Mouse (Mus musculus): ENCODE results near the gene Park7. TPM values are rescaled to one million over a fixed set of nuclear protein-coding genes. Genes with fewer than 3 reads are reported as not detected.

The Park7 gene
- polyA plus RNA-seq (2012; fragmentation: generic; extraction: Trizol): 312 TPM

DNA sequence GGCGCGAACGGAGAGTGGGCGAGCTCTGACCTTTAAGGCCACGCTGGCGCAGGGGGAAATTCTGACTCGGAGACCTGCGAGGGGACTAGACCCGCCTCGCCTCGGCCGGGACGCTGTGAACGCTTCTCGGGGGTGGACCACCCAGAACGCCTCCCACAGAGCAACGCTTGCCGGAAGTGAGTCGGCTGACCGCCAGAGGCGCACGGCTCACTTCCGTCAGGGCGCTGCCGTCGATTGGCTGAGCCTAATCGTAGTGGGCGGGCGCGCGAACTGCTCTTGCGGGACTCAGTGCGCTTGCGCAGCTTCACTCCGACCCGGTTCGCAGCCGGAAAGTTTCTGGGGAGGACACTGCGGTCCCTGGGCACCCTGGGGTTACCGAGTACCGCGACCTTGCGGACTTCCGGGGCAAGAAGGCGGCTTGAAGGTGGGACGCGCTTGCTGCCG is at the start of gene Park7, which contains the start of gene Tnfrsf9:
Gene Park7 (minus strand): TSS at position 148 of the 444 bp plus-strand sequence.
Gene Tnfrsf9 (plus strand): TSS at position 273 of the 444 bp plus-strand sequence.
- no peaks in the 10 kb centered on the region for H3K27me3 ChIP-seq (ENCODE audit: control insufficient read depth, insufficient read depth, insufficient read length)
- H3K79me2 ChIP-seq (ENCODE audit: control insufficient read depth, insufficient read depth): peaks cover 10% of the 10 kb centered on the region

DNA sequence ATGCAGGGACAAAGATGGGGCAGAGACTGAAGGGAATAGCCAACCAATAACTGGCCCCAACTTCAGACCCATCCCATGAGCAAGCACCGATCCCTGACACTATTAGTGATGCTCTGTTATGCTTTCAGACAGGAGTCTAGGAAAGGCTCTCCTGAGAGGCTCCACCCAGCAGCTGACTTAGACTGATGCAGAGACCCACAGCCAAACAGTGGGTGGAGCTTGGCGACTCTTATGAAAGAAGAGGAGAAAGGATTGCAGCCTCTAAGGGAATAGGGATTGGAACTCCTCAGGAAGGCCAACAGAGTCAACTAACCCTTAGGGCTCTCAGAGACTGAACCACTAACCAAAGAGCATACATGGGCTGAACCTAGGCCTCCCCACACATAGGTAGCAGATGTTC is 49.5 kb upstream of the Park7 start:
- Histone ChIP-seq H3ac (ENCODE audit: control insufficient read depth, insufficient read length) (no peak overlapping the region), H3K27me3 (ENCODE audit: control insufficient read depth, insufficient read depth, insufficient read length) (no peaks in the 10 kb centered on the region), H3K4me2 (ENCODE audit: low read depth) (no peak overlapping the region), H3K36me3 (ENCODE audit: control insufficient read depth, insufficient read depth) (no peaks in the 10 kb centered on the region), H3K79me2 (ENCODE audit: control insufficient read depth, insufficient read depth) (no peaks in the 10 kb centered on the region), H3K4me3 (no peak overlapping the region)
- TF ChIP-seq E2F4 (IDR thresholded peaks at IDR 0.05; ENCODE audit: insufficient read depth) (no peak), MYOG (IDR thresholded peaks at IDR 0.05; ENCODE audit: control insufficient read depth in 1 of 3, insufficient read depth in 1 of 3, insufficient read length in 2 of 3, low read depth in 2 of 3) (no peak), MAX (IDR thresholded peaks at IDR 0.05; ENCODE audit: low read depth) (no peak), REST (IDR thresholded peaks at IDR 0.05; ENCODE audit: insufficient read depth, insufficient read length) (no peak), TCF3 (IDR thresholded peaks at IDR 0.05; ENCODE audit: insufficient read length, low read depth) (no peak), USF1 (IDR thresholded peaks at IDR 0.05; ENCODE audit: low read depth) (no peak), TCF12 (IDR thresholded peaks at IDR 0.05; ENCODE audit: insufficient read depth, poor library complexity, severe bottlenecking) (no peak), SRF (IDR thresholded peaks at IDR 0.05; ENCODE audit: control insufficient read depth, insufficient read length, low read depth) (no peak), CEBPB (IDR thresholded peaks at IDR 0.05; ENCODE audit: insufficient read depth, poor library complexity, severe bottlenecking) (no peak), POLR2A (IDR thresholded peaks at IDR 0.05; ENCODE audit: insufficient read length, low read depth) (no peak), POLR2AphosphoS2 (IDR thresholded peaks at IDR 0.05; ENCODE audit: insufficient read length, low read depth) (no peak), MYOD1 (IDR thresholded peaks at IDR 0.05; ENCODE audit: control insufficient read depth in 1 of 3, insufficient read length in 2 of 3, low read depth in 2 of 3) (no peak)

More for the DNA sequence above, at the start of gene Park7, which contains the start of gene Tnfrsf9:
- Histone ChIP-seq H3K36me3 (ENCODE audit: control insufficient read depth, insufficient read depth) (no peaks in the 10 kb centered on the region), H3K4me3 (peak within 1 kb of the TSS; percentile 82), H3ac (ENCODE audit: control insufficient read depth, insufficient read length) (peak within 1 kb of the TSS; percentile 48), H3K4me2 (ENCODE audit: low read depth) (peak within 1 kb of the TSS; percentile 99)
- TF ChIP-seq TCF3 (IDR thresholded peaks at IDR 0.05; ENCODE audit: insufficient read length, low read depth) (no peak), MAX (IDR thresholded peaks at IDR 0.05; ENCODE audit: low read depth) (no peak), POLR2AphosphoS2 (IDR thresholded peaks at IDR 0.05; ENCODE audit: insufficient read length, low read depth) (peak; percentile 97), MYOG (IDR thresholded peaks at IDR 0.05; ENCODE audit: control insufficient read depth in 1 of 3, insufficient read depth in 1 of 3, insufficient read length in 2 of 3, low read depth in 2 of 3) (no peak), SRF (IDR thresholded peaks at IDR 0.05; ENCODE audit: control insufficient read depth, insufficient read length, low read depth) (no peak), POLR2A (IDR thresholded peaks at IDR 0.05; ENCODE audit: insufficient read length, low read depth) (peak; percentile 90), E2F4 (IDR thresholded peaks at IDR 0.05; ENCODE audit: insufficient read depth) (peak; percentile 63), USF1 (IDR thresholded peaks at IDR 0.05; ENCODE audit: low read depth) (no peak), TCF12 (IDR thresholded peaks at IDR 0.05; ENCODE audit: insufficient read depth, poor library complexity, severe bottlenecking) (no peak)

DNA sequence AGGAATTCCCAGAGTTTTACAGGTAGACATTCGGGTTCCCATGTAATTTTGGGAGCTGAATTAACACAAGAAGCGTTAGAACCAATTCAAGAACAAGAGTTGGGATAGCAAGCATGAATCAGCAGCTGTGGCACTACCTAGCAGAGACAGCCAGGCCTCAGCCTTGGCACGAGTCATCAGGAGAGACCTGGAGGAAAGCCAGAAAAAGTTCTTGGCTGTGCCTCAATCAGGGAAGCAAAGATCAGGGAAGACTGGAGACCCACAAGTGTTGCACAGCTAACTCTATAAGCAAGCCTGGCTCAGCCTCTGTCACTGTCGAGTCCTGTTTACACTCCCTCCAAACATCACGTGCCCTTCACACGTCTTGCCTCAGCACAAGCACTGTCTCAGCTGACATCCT is 48.0 kb upstream of the Park7 start:
- Histone ChIP-seq H3K27me3 (ENCODE audit: control insufficient read depth, insufficient read depth, insufficient read length) (no peaks in the 10 kb centered on the region), H3ac (ENCODE audit: control insufficient read depth, insufficient read length) (no peak overlapping the region), H3K36me3 (ENCODE audit: control insufficient read depth, insufficient read depth) (no peaks in the 10 kb centered on the region), H3K4me2 (ENCODE audit: low read depth) (no peak overlapping the region), H3K79me2 (ENCODE audit: control insufficient read depth, insufficient read depth) (no peaks in the 10 kb centered on the region), H3K4me3 (no peak overlapping the region)
- TF ChIP-seq TCF3 (IDR thresholded peaks at IDR 0.05; ENCODE audit: insufficient read length, low read depth): no peak

DNA sequence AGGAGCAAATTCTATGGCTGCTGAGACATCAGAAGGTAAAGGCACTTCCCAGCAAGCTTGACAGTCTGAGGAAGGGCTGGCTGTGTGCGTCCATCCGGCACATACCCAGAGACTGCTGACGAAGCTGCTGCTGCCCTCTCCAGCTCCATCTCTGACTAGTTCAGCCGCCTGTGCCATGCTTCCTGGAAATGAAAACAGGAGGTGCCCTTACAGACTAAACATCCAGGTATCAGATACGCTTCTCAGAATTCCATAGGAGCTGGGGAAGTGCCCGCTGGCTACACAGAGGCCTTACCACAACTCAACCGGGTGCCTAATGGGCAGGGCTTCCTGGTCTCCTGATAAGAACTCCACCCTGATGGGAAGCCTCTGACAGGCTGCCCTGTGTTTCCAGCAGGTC is 44.3 kb upstream of the Park7 start:
- Histone ChIP-seq H3K79me2 (ENCODE audit: control insufficient read depth, insufficient read depth) (no peaks in the 10 kb centered on the region), H3ac (ENCODE audit: control insufficient read depth, insufficient read length) (no peak overlapping the region), H3K36me3 (ENCODE audit: control insufficient read depth, insufficient read depth) (no peaks in the 10 kb centered on the region), H3K4me2 (ENCODE audit: low read depth) (no peak overlapping the region), H3K27me3 (ENCODE audit: control insufficient read depth, insufficient read depth, insufficient read length) (no peaks in the 10 kb centered on the region), H3K4me3 (no peak overlapping the region)
- TF ChIP-seq POLR2A (IDR thresholded peaks at IDR 0.05; ENCODE audit: insufficient read length, low read depth): no peak
- no peak for TF ChIP-seq SRF (IDR thresholded peaks at IDR 0.05; ENCODE audit: control insufficient read depth, insufficient read length, low read depth)
- TF ChIP-seq USF1 (IDR thresholded peaks at IDR 0.05; ENCODE audit: low read depth): no peak
- TF ChIP-seq TCF3 (IDR thresholded peaks at IDR 0.05; ENCODE audit: insufficient read length, low read depth): no peak
- TF ChIP-seq MYOG (IDR thresholded peaks at IDR 0.05; ENCODE audit: control insufficient read depth in 1 of 3, insufficient read depth in 1 of 3, insufficient read length in 2 of 3, low read depth in 2 of 3): no peak
- TF ChIP-seq TCF12 (IDR thresholded peaks at IDR 0.05; ENCODE audit: insufficient read depth, poor library complexity, severe bottlenecking): no peak
- no peak for TF ChIP-seq E2F4 (IDR thresholded peaks at IDR 0.05; ENCODE audit: insufficient read depth)
- TF ChIP-seq REST (IDR thresholded peaks at IDR 0.05; ENCODE audit: insufficient read depth, insufficient read length): no peak
- no peak for TF ChIP-seq CEBPB (IDR thresholded peaks at IDR 0.05; ENCODE audit: insufficient read depth, poor library complexity, severe bottlenecking)
- no peak for TF ChIP-seq MYOD1 (IDR thresholded peaks at IDR 0.05; ENCODE audit: control insufficient read depth in 1 of 3, insufficient read length in 2 of 3, low read depth in 2 of 3)
- no peak for TF ChIP-seq POLR2AphosphoS2 (IDR thresholded peaks at IDR 0.05; ENCODE audit: insufficient read length, low read depth)
- TF ChIP-seq MAX (IDR thresholded peaks at IDR 0.05; ENCODE audit: low read depth): no peak

DNA sequence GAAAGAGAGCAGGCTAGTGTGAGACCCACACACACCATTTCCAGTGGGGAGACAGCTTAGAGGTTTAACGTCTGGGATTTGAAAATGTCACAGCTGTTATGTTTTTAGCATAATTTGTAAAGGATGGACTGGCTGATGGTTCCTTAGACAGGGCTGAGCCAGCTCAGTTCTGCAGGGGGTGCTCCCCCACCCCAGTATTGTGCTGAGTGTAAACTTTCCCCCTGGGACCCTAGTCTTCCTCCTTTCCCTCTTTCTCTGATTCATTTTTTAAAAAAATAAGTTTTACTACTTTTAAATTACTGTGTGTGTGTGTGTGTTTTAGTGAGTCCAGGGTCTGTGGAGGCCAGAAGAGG is 42.8 kb upstream of the Park7 start:
- Histone ChIP-seq H3K4me3 (no peak overlapping the region), H3K36me3 (ENCODE audit: control insufficient read depth, insufficient read depth) (no peaks in the 10 kb centered on the region), H3K4me2 (ENCODE audit: low read depth) (no peak overlapping the region), H3K27me3 (ENCODE audit: control insufficient read depth, insufficient read depth, insufficient read length) (peaks cover 7% of the 10 kb centered on the region), H3K79me2 (ENCODE audit: control insufficient read depth, insufficient read depth) (no peaks in the 10 kb centered on the region), H3ac (ENCODE audit: control insufficient read depth, insufficient read length) (no peak overlapping the region)
- TF ChIP-seq MYOD1 (IDR thresholded peaks at IDR 0.05; ENCODE audit: control insufficient read depth in 1 of 3, insufficient read length in 2 of 3, low read depth in 2 of 3) (no peak), TCF12 (IDR thresholded peaks at IDR 0.05; ENCODE audit: insufficient read depth, poor library complexity, severe bottlenecking) (no peak), USF1 (IDR thresholded peaks at IDR 0.05; ENCODE audit: low read depth) (no peak), SRF (IDR thresholded peaks at IDR 0.05; ENCODE audit: control insufficient read depth, insufficient read length, low read depth) (no peak), MYOG (IDR thresholded peaks at IDR 0.05; ENCODE audit: control insufficient read depth in 1 of 3, insufficient read depth in 1 of 3, insufficient read length in 2 of 3, low read depth in 2 of 3) (no peak), REST (IDR thresholded peaks at IDR 0.05; ENCODE audit: insufficient read depth, insufficient read length) (no peak), CEBPB (IDR thresholded peaks at IDR 0.05; ENCODE audit: insufficient read depth, poor library complexity, severe bottlenecking) (no peak), POLR2AphosphoS2 (IDR thresholded peaks at IDR 0.05; ENCODE audit: insufficient read length, low read depth) (no peak)
